Mouse (Mus musculus) gastrocnemius, postnatal 25 days (tissue): ENCODE results near the gene Sema4a. TPM values are rescaled to one million over a fixed set of nuclear protein-coding genes. Genes with fewer than 3 reads are reported as not detected.
"Not testable (repeated sequence)": the region's sequence is repeated elsewhere in the genome, so short reads cannot be mapped to it uniquely, and the experiment has no call there.

ENCODE experiments used
- DNase-seq: peaks from one replicate; pipeline ENCODE4 v3.0.0; 2022
- total RNA-seq, 2 experiments: library from RNA; stranded (reverse); gene quantifications; 1 replicate in 1 of 2; 2 replicates in 1 of 2; pipeline ENCODE4 v1.2.3; 2021

Gene Sema4a
- total RNA-seq, 2 experiments from 2014 or later, result 1.6 to 1.8 TPM

GRCm38 (mm10) chr3:88456313-88456712 is 4.7 kb downstream of the Sema4a start:
- DNase-seq, result no peak

DNA sequence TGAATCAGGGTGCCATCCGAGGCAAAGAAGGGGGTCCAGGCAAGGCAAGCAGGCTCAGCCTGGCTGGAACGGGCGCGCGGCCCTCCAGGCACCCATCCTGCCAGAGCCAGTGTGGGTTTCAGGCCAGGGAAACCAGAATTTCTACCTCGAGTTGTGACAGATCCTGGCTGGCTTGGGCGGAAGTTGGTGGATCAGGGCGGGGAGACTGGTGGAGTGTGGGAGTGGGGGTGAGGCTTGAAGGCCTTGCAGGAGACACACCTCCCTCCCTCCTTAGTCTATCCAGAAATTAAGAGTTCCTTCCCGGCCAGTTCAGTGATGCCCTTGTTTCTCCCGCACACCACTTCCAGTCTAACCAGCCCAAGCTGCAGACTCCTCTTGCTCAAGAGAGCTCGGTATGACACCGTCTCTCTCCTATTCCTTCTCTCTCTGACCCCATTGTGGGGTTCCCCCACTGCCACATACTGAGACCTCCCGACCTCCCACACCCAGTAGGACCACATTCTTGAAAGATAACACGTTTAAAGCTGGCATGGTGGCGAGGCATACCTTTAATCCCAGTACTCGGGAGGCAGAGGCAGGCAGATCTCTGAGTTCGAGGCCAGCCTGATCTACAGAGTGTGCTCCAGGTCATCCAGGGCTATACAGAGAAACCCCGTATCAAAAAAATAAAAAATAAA is 5.3 kb downstream of the Sema4a start:
- DNase-seq, result no peak

GRCm38 (mm10) chr3:88454762-88455587 is 6.0 kb downstream of the Sema4a start:
- no peak for DNase-seq

DNA sequence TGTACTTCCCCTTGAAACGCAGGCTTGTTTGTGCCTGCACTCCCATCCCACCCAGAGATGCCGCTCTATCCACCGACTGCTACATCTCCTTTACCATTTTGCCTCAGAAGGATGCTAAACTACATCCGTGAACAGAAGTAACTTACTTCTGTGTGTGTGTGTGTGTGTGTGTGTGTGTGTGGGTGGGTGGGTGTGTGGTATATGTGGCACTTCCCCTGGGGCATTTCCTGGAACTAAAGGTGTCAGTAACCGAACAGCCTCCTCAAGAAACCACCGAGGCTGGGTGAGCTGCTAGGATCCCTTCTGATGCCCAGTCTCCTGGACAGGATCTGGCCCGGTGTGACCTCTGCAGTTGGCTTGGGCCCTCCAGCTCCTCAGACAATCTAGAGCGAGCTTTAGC is 7.0 kb downstream of the Sema4a start:
- no peak for DNase-seq

DNA sequence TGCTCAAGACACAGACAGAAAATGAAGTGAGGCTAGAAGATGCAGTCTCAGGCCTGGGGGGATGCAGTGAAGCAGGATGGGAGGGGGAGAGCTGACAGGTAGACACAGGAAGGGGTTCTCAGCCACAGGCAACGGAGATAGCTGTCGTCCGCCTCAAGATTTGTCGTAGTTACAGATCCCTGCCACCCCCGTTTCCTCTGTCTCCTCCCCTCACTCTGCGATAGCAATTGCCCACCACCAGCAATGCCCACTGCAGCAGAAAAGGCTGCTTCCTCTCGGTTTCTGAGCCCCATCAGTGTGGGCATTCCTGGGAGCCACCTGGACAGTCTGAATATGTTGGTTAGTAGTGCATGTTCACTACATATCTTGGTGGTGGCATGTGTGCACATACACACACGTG is 7.6 kb downstream of the Sema4a start:
- no peak for DNase-seq

DNA sequence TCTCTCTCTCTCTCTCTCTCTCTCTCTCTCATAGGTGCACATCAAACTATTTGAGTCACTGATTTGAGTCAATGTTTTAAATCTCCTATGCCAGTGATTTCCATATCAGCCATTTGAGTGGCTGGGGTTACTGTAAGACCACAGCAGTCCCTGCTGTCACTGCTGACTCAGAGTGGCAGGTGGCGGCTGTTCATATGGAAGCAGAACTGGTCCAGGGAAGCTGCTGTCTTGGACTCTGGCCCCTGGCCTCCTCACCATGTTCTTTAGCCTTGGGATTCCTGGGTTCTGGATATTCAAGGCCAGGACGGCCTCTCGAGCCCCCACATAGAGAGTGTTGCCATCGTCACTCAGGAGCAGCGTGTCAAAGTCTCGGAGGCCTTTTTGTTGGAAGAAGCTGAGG is 8.3 kb downstream of the Sema4a start:
- DNase-seq, result no peak

GRCm38 (mm10) chr3:88452246-88452645 is 8.7 kb downstream of the Sema4a start:
- DNase-seq, result no peak

DNA sequence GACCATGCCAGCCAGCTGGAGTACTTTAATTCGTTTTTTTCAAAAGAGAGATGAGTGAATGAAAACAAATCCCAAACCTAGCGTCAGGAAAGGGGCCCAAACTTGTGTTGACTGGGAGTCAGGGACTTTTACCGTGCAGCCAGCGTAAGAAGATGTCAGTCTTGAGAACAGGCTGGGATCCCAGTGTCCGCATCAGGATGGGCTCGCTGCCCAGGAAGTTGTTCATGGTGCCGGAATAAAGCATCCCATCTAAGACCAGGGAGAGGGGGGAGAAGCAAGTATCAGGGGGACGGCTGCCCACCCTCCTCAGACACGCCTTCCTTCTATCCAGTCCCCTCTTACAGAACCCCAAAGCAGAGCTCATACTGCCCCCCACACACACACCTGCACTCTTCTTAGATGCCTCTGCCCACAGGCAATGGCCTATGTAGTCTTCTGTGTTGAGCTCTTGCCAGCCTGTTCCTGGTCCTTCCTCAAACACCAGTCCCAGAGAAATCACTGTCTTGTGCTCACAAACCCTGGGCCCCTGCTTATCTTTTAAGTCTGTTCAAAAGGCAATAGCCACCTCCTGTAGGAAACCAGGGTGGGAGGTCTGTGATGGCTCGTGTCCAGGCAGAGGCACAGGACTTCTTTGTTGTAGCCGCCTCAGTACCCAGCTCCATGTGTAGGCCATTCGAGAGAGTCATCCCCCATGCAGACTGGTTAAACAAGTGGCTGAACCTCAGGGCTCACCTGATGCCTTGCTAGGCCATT is 10.4 kb downstream of the Sema4a start:
- DNase-seq, result no peak

- DNase-seq, result peak; percentile 51
Measured at GRCm38 (mm10) chr3:88449395-88450023, 11.5 kb downstream of the Sema4a start.

DNA sequence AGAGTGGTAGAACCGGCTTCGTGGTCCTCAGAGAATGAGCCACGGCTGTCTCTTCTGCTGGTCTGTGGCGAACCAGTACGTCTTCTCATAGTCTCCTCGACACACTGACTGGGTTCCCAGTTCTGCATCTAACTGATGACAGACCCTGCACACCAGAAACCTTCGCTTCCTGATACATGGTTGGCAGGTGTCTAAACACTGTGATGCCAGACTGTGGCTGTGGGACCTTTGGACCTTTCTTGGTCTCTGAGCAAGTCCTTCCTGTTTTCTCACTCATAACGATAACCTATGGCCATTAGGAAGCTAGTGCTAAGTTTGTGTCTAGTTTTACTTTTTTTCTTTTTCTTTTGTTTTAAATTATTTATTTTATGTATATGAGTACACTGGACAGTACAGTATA is 12.5 kb downstream of the Sema4a start:
- DNase-seq, result no peak

DNA sequence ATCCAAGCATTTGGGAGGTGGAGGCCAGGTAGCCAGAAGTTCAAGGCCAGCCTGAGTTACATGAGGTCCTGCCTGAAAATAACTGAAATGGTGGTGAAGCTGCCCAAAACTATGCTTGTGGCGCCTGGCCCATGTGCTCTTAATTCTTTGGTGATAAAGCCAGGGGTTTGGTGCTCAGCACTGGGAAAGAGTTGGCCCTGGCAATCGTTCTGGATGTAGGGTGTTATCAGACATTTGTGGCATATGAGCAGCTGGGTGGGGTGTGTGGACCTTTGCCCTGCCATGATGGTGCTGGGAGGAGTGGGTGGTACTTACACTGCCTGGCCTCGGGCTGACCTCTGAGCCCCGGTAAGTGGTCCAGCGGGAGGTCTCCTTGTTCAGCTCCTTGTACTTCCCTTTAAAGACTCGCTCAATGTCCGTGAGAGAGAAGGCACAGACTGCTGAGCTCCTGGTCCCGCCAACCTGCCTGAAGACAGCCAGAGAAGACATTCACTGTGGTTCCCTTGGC is 13.3 kb downstream of the Sema4a start:
- DNase-seq, result no peak

- peak; percentile 34 for DNase-seq
Measured at GRCm38 (mm10) chr3:88446471-88447123, 14.4 kb downstream of the Sema4a start.

DNA sequence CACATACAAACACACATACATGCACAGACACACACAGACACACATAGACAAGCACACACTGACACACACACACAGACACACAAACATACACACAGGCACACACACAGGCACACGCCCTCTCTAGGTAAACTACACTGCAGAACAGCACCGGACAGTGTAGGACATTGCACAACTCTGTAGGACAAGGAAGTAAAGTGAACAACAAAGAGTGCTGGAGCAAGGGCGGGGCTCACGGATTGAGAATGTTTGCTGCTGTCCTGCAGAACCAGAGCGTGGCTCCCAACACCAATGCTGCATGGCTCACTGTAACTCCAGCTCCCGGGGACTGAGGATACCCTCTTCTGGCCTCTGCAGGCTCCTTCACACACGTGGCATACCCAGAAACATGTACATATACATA is 18.1 kb downstream of the Sema4a start:
- no peak for DNase-seq

DNA sequence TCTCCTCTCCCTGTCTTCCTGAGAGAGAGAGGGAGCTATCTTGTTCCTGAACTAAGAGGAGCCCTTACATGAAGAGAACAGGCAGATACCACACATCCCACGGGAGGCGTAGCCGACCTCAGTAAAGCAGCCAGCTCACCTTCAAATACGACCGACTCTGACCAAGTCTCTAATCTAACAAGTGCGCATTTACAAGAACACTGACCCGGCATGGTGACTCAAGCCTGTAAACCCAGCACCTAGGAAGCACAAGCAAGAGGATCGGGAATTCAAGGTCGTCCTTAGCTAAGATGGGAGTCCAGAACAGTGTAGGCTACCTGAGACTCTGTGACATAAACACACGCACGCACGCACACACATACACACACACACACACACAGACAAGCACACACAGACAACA is 18.5 kb downstream of the Sema4a start:
- no peak for DNase-seq

- DNase-seq, result no peak
Measured at GRCm38 (mm10) chr3:88440500-88441381, 20.2 kb downstream of the Sema4a start.

GRCm38 (mm10) chr3:88439582-88439981 is 21.4 kb downstream of the Sema4a start:
- DNase-seq, result no peak

DNA sequence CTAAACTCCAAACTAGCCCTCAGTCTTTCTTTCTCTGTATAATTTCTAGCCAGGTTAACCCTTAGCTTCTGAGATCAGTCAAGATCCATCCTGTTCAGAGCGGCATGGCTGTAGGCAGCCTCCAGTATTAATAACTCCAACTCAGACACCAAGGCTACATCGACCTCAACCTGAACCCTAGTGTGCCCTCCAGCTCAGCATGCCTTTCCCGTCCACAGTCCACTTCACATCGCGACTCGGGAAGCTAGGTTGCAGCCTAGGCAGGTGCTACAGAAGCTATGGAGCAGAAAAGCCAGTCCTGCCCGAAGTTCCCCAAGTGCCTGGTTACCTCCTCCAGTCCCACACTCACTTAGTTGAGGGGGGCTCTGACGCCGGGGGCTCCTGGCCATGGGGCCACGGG is 23.5 kb downstream of the Sema4a start:
- DNase-seq, result no peak

- peak; percentile 33 for DNase-seq
Measured at GRCm38 (mm10) chr3:88436395-88437201, 24.4 kb downstream of the Sema4a start.

DNA sequence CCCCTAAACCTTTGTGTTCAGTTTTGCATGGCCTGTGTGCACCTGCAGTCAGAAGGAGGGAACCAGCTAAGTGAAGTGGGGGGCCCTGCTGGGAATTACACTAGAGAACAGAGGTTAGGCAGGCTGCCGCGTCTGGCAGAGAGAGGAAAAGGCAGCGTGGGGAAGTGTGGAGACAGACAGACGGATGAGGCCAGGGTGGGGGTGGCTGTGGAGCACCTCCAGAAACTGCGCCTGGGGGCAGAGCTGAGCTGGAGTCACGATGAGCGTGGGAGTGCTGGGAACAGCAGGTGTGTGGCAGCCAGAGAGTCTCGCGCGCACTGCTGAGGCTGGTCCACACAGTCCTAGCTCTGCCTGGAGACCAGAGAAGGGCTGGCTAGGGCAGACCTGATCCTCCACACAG is 25.5 kb downstream of the Sema4a start:
- no peak for DNase-seq

DNA sequence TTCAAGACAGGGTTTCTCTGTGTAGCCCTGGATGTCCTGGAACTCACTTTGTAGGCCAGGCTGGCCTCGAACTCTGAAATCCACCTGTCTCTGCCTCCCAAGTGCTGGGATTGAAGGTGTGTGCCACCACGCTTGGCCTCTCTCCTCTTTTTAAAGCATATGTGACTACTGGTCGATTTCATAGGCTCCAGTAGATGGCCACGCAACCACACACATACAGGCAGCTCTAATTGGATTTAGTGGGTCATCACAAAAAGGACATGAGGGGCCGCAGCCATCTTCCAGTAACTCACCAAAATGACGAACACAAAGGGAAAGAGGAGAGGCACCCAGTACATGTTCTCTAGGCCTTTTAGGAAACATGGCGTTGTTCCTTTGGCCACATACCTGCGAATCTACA is 32.3 kb downstream of the Sema4a start:
- DNase-seq, result not testable (repeated sequence)
